Mouse (Mus musculus): ENCODE results near the gene Plekha7. TPM values are rescaled to one million over a fixed set of nuclear protein-coding genes. Genes with fewer than 3 reads are reported as not detected.

Plekha7 gene
- total RNA-seq (2017) = 0.76 to 1.5 TPM (median 0.96 TPM) in 3 replicates

DNA sequence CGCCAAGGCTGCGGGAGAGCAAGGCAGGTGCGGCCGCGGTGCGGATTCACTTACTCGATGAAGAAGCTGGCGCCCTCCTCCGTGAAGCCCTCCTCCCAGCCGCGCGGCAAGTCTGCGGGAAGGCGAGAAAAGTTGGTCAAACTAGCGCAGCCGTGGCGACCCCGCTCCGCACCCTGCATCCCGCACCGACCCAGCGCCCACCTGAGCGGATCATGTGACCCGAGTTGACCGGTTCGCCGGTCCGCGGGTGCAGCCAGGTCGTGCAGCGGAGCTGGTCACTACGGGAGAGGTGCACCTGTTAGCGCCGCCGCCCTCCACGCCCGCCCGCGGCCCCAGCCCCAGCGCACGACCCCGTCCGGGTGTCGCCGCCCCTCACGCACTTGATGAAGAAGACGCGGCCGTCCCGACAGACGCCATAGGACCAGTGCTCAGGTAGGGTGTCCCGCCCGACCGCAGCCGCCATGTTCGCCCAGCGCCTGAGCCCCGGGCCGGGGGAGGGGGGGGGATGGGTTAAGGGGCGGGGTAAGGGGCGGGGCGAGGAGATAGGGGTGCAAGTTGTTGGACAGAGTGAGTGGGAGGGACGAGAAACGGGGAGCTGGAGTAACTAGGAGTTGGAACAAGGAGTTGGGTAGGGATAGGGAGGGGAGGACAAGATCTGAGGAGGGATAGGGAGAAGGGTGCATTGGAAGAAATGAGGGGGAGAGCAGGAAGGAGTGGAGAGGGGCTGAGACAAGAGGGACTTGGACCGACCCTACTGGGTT lies at the start of gene Plekha7:
Gene Plekha7, minus strand, starts transcription at position 506 of the 761 bp plus-strand sequence.
- ATAC-seq (replicated peaks; ENCODE audit: insufficient number of reproducible peaks, low FRiP score, low TSS enrichment, poor library complexity, severe bottlenecking) = 0 out of 2 replicates have a peak, but pooled peaks have one; percentile 30

- 0 out of 2 replicates have a peak, but pooled peaks have one; percentile 23 for ATAC-seq (replicated peaks; ENCODE audit: insufficient number of reproducible peaks, low FRiP score, low TSS enrichment, poor library complexity, severe bottlenecking)
Measured at GRCm38 (mm10) chr7:116336226-116336625, 28.1 kb upstream of the Plekha7 start.

DNA sequence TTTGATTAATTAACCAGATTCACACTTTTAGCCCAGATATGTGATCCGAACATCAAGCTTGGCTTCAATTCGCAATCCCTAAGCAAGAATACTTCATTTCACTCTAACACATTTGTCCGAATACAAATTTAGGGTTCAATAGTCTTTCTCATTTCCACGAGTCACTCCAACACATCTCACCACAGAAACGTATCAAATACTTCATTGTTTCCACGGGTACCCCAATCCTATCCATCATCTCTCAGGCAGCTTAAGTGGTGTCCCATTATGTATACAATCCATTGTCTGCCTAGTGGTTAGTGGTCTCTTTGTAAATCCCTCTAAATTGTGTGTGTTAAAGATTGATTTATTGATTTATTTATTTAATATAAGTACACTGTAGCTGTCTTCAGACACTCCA lies 27.0 kb upstream of the Plekha7 start:
- no peak for ATAC-seq (replicated peaks; ENCODE audit: insufficient number of reproducible peaks, low FRiP score, low TSS enrichment, poor library complexity, severe bottlenecking)

DNA sequence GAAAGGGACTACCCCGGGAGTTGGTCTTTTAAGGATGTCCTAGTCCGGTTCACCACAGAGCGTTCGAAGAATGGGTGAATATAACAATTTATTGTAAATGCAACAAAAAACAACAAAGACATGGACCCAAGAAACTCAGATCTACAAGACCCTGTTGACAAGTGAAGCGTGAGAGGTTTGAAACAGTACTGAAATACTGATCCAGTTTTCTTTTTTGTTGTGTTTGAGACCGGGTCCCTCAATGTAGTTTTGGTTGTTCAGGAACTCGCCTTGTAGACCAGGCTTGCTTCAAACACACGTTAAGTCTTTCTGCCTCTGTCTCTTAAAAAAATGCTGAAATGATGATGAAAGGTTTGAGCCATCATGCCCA lies 26.5 kb upstream of the Plekha7 start:
- ATAC-seq (replicated peaks; ENCODE audit: insufficient number of reproducible peaks, low FRiP score, low TSS enrichment, poor library complexity, severe bottlenecking) = no peak

DNA sequence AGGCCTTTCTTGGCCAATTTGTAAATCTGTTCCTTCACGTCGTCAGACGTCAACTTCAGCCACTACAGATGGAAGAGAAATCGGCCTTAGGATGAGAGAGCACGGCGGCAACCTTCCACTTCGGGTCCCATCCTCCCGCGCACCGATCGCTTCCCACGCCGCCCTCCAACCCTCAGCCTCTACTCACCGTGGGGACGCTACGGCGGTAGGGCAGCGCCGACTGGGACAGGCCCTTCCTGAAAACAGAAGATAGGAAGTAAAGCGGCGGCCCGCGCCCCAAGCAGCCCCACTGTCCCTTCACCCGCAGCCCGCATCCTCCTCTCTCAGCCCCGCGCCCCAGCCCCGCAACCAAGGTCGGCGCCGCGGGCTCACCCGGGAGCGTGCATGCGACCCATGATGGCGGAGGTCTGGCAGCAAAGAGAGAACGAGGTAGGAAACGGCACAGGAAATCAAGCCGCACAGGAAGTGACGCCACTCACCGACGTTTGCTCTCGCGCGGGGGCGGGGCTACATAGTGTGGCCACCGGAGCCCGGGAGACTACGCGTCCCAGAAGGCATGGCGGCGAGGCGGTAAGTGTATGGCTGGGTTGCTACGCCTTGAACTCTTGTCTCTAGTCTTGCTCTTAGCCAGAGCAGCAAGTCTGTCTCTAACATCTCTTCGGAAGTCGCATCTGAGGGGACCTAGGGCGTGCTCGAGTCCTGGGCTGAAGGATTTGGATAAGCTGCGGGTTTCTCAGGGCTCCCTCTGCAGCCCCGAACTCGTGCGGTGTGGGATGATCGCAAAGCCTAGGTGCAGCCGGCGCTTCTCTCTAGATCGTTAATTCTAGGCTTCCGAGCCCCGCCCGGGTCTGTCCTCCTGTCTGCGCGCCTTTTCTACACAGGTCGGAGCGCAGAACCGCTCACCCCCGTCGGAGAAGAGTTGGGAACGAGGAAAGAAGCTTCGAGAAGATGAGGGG lies 25.8 kb upstream of the Plekha7 start, which contains the start of gene Rps13:
Gene Rps13, minus strand, starts transcription at position 483 of the 956 bp plus-strand sequence.
- ATAC-seq (replicated peaks; ENCODE audit: insufficient number of reproducible peaks, low FRiP score, low TSS enrichment, poor library complexity, severe bottlenecking) = peak; percentile 98

DNA sequence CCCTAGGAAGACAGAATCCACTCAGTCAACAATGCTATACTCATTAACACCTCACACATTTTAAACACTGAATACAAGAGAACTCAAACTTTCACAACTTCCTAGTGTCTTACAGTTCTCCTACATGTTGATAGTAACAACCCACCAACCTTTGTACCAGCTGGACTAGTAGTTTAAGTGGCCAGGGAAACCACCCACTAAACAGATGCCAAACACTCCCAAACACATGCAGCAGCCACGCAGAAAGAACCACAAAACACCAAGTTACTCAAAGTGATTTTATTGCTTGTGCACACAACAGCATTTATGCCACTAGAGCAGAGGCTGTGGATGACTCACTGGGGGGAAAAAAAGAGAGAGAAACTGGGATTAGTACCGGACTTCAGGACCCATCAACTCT lies 23.1 kb upstream of the Plekha7 start:
- no peak for ATAC-seq (replicated peaks; ENCODE audit: insufficient number of reproducible peaks, low FRiP score, low TSS enrichment, poor library complexity, severe bottlenecking)

DNA sequence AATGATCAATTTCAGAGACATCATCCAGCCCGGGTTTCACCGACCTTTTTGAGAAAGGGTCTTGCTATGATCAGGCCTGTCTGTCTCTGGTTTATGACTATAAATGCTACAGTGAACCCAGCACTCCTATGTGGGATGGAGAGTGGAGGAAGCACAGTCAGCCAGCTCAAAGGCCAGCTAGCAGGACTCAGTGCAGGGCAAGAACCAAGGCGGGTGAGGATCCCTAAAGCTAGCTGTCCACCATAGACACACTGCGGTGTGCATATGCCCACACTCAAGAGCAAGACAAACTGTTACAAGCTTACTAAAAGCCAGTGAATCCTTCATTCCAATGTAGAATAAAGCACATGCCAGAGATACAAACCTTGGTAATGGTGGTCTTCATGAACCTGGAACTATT lies 21.7 kb upstream of the Plekha7 start:
- no peak for ATAC-seq (replicated peaks; ENCODE audit: insufficient number of reproducible peaks, low FRiP score, low TSS enrichment, poor library complexity, severe bottlenecking)

DNA sequence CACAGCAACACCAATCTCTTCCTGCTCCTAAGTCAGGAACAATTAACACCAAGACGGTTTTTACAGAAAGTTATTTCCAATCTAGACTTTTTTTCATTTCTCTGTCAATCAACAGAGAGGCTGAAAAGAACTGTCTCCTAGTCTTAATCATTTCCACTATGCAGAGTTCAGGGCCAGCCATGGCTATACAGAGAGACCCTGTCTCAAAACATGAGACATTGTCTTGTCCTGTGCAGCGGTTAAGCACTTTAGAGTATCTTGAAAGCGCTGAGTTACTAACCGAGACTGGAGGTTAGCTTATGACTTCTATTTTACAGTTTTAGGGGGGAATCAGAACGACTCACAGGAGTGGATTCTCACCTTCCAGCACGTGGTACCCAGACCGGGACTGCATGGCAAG lies 20.6 kb upstream of the Plekha7 start:
- ATAC-seq (replicated peaks; ENCODE audit: insufficient number of reproducible peaks, low FRiP score, low TSS enrichment, poor library complexity, severe bottlenecking) = no peak

DNA sequence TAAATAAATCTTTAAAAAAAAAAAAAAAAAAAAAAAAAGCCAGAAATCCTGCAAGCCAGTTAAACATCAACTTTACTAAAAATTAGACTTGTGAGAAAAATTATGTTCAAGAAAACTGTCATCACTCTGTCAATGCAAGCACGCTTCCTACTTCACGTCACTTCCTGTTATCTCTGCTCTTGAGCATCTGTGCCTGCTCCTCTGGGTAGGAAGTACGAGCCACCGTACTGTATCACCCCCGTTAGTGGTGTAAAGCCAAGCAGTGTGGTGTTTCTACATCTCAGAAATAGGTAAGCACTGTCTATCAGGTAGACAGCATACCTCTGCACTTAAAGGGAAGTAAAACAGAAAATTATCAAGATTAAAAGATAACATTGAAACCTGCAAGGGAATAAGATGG lies 19.7 kb upstream of the Plekha7 start:
- peak; percentile 88 for ATAC-seq (replicated peaks; ENCODE audit: insufficient number of reproducible peaks, low FRiP score, low TSS enrichment, poor library complexity, severe bottlenecking)

DNA sequence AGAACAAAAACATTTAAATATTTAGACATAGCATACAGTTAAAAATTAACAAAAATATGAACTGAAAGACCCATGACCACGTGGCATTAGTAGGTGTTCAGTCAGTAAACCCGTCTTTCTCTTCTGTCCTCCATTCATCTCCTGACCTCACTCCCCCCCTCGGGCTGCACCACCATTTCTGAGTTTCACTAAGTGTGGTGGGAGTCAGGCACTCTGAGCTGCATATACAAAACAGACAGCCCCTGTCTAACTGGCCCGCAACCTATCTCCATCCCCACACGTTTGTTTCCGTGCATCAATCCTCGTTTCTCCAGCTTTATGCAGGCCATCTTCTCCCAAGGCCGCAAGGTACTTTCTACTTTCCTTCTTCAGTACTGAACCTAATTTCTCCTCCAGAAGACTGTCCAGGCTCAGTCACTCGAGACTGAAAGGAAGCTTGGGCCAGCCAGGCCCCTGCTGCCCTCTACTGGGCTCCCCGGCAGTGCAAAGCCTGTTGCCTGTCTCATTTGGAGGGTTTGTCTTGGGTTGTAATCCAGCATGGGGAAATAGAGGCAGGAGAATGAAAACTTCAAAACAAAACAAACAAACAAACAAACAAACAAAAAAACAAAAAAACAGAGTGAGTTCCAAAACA lies 15.3 kb upstream of the Plekha7 start:
- ATAC-seq (replicated peaks; ENCODE audit: insufficient number of reproducible peaks, low FRiP score, low TSS enrichment, poor library complexity, severe bottlenecking) = no peak

DNA sequence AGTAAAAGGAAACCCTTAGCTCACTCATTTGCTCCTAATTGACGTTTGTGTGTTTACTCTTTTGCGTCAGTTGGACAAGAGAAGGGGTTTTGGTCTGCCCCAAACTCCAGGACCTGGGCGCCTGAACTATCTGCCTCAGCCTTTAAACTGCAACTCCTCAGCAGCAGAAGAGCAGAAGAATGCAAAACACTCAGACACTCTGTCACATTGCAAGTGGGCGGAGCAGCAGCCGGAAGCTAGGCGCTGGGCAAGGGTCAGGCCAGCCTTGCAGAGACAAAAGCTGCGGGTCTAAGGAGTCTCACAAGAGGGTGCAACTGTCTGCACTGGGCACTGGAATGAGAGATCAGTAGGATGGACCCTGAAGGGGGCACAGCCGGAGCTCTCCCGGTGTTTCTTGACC lies 1.3 kb upstream of the Plekha7 start:
- no peak for ATAC-seq (replicated peaks; ENCODE audit: insufficient number of reproducible peaks, low FRiP score, low TSS enrichment, poor library complexity, severe bottlenecking)

GRCm38 (mm10) chr7:116308632-116308991 lies 436 bp upstream of the Plekha7 start:
- no peak for ATAC-seq (replicated peaks; ENCODE audit: insufficient number of reproducible peaks, low FRiP score, low TSS enrichment, poor library complexity, severe bottlenecking)

GRCm38 (mm10) chr7:116307099-116307870 lies 891 bp downstream of the Plekha7 start:
- no peak for ATAC-seq (replicated peaks; ENCODE audit: insufficient number of reproducible peaks, low FRiP score, low TSS enrichment, poor library complexity, severe bottlenecking)

- no peak for ATAC-seq (replicated peaks; ENCODE audit: insufficient number of reproducible peaks, low FRiP score, low TSS enrichment, poor library complexity, severe bottlenecking)
Measured at GRCm38 (mm10) chr7:116306601-116307000, 1.6 kb downstream of the Plekha7 start.

GRCm38 (mm10) chr7:116301661-116302311 lies 6.4 kb downstream of the Plekha7 start:
- no peak for ATAC-seq (replicated peaks; ENCODE audit: insufficient number of reproducible peaks, low FRiP score, low TSS enrichment, poor library complexity, severe bottlenecking)

GRCm38 (mm10) chr7:116301144-116301543 lies 7.0 kb downstream of the Plekha7 start:
- ATAC-seq (replicated peaks; ENCODE audit: insufficient number of reproducible peaks, low FRiP score, low TSS enrichment, poor library complexity, severe bottlenecking) = no peak

- ATAC-seq (replicated peaks; ENCODE audit: insufficient number of reproducible peaks, low FRiP score, low TSS enrichment, poor library complexity, severe bottlenecking) = no peak
Measured at GRCm38 (mm10) chr7:116298851-116299250, 9.3 kb downstream of the Plekha7 start.

DNA sequence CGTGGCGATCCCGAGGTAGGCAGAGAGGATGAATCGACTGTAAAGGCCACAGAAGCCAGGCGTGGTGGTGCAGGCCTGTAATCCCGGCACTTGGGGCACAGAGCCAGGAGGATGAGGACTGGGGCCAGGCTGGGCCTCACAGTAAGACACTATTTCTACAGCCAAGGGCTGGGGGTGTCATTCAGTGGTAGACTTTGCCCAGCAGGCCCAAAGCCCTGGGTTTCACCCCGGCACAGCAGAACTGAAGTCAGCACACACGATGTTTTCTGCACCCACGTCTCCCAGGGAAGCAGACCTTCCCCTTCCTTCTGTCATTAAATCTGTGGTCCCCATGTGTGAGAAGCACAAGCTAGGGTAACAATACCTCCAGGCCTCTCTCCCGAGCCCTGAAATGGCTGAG lies 9.8 kb downstream of the Plekha7 start:
- no peak for ATAC-seq (replicated peaks; ENCODE audit: insufficient number of reproducible peaks, low FRiP score, low TSS enrichment, poor library complexity, severe bottlenecking)

Measured in monocyte, adult 5-6 weeks (primary cell).